Mouse (Mus musculus) brain, adult 2 months (tissue): ENCODE data around the gene Arhgap8.

Experiments used
- DNase-seq: peaks from one replicate; pipeline ENCODE4 v3.0.0; 2011; ENCODE audit warnings: low read depth, low spot score

Gene Arhgap8

GRCm38 (mm10) chr15:84787161-84787560 lies 67.3 kb downstream of the Arhgap8 start:
- DNase-seq, result no peak

DNA sequence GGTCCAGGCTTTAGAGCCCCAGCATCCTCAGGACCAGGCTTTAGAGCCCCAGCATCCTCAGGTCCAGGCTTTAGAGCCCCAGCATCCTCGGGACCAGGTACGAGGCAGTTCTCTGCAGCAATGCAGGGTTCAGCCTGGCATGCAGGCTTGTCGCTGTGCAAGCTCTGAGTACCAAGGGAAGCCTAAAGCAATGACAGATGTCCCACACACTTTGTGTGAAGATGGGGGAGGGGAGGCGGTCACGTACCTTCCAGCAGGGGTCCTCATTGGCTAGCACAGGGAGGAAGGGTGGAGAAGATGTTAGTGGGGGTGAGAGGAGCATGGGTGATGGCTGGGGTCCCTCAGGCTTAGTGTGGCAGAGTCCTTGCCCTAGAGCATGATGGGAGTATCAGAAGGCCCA lies 73.8 kb downstream of the Arhgap8 start:
- no peak for DNase-seq

DNA sequence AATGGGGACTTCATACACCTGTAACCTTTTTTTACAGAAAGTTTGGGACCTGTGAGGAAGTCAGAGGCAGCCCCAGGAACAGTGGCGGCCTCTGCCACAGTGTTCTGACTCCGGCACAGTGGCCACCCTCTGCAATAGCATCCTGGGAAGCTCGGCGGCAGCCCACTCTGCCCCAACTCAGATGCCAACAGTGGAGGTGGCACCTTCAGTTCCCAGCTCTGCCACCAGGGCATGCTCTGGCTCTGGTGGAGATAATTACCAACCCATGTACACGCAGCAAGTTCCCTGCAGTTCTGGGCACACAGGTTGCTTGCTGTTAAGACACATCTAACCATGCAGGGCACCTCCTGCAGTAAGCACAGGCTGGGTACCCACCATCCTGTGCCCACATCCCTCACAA lies 80.3 kb downstream of the Arhgap8 start:
- peak; percentile 58 for DNase-seq

DNA sequence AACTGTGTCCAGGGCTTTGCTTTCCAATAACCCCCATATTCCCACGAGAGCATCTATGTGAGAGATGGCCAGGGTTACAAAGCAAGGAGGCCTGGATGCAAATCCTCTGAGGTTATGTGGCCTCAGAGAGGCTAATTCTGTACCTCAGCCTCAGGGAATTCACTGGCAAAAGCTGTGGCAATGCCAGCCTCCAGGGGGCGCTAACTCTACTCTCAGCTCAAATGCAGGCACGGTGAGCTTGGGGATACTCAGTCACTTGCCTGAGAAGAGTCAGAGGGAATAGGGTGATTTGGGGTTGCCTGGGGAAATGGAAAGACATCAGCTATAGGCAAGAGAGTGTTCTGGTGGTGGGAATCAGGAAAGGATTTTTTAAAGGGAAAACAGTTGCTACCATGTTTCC lies 83.8 kb downstream of the Arhgap8 start:
- DNase-seq, result peak; percentile 83

GRCm38 (mm10) chr15:84809275-84809952 lies 89.6 kb downstream of the Arhgap8 start:
- peak; percentile 60 for DNase-seq

DNA sequence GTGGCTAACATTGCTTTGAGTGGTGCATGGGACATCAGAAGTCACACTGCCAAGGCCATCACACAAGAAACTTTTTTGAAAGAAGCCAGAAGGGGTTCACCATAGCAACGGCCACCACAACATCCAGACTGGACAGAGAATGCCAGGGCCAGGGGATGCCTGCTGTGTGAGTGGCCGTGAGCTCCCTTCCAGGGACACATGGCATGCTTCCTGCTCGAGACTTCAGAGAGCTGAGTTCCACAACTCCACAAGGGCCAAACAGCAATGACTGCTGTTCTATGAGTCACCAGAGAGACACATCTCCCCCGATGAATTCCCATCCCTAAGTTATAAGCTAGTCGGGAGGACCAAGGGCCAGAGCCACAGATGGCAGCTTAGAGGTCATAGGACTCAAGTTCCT lies 91.3 kb downstream of the Arhgap8 start:
- DNase-seq, result no peak

GRCm38 (mm10) chr15:84812831-84813357 lies 93.0 kb downstream of the Arhgap8 start:
- DNase-seq, result peak; percentile 61

- DNase-seq, result peak; percentile 25
These were observed 95.3 kb downstream of the Arhgap8 start for GRCm38 (mm10) chr15:84815171-84815570.

- DNase-seq, result no peak
These were observed 97.7 kb downstream of the Arhgap8 start for GRCm38 (mm10) chr15:84817589-84817988.

DNA sequence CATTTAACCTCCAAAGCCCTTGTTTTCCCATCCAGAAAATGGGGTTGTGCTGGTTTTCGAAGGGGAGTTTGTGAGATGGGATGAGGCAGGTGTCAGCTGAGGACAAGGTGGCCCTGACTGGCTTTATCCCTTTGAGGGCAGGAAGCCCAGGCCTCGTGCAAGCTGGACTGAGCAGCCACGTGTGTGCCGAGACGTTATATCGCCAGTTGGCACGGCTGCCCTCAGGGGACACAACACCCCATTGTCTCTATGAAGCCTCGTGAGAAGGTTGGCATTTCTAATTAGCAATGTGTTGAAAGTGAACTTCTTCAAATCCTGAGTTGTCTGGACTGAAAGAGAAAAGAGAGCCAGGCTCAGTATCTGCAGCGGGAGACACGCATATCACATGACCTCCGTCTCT lies 98.4 kb downstream of the Arhgap8 start:
- DNase-seq, result peak; percentile 53

- peak; percentile 17 for DNase-seq
These were observed 101.0 kb downstream of the Arhgap8 start for GRCm38 (mm10) chr15:84820811-84821210.
